Mouse (Mus musculus) lung, embryonic 14.5 days (tissue): Measurements from ENCODE around the gene Lrcol1. TPM values are rescaled to one million over a fixed set of nuclear protein-coding genes. Genes with fewer than 3 reads are reported as not detected.

Experiments used
- ATAC-seq: fragments of 200-750 bp; cut with Nextera tagmentation; 2 replicates; pipeline ENCODE4 v1.8.0; 2017; ENCODE audit warnings: mild to moderate bottlenecking, moderate TSS enrichment, moderate library complexity; ENCODE audit not compliant: insufficient read depth
- DNase-seq: peaks from one replicate; pipeline ENCODE4 v3.0.0-alpha.2; 2015
- H3K27ac ChIP-seq: fragments of 300-500 bp; sonication (generic); 2 replicates; pipeline ENCODE4 v1.5.1; 2014; ENCODE audit warnings: low read depth, mild to moderate bottlenecking, moderate library complexity
- H3K27me3 ChIP-seq: fragments of 300-500 bp; sonication (generic); 2 replicates; pipeline ENCODE4 v1.6.1; 2014; ENCODE audit warnings: low read length, control low read depth; ENCODE audit not compliant: insufficient read depth
- H3K36me3 ChIP-seq: fragments of 300-500 bp; sonication (generic); 2 replicates; pipeline ENCODE4 v1.6.1; 2014; ENCODE audit warnings: control low read depth; ENCODE audit not compliant: insufficient read depth
- H3K4me1 ChIP-seq: fragments of 300-500 bp; sonication (generic); 2 replicates; pipeline ENCODE4 v1.6.1; 2014; ENCODE audit warnings: antibody characterized with exemption, control low read depth; ENCODE audit not compliant: insufficient read depth
- H3K4me2 ChIP-seq: fragments of 300-500 bp; sonication (generic); 2 replicates; pipeline ENCODE4 v1.6.1; 2014; ENCODE audit warnings: mild to moderate bottlenecking
- H3K4me3 ChIP-seq: fragments of 300-500 bp; sonication (generic); 2 replicates; pipeline ENCODE4 v1.5.1; 2014; ENCODE audit warnings: low read depth, low read length
- H3K9ac ChIP-seq: fragments of 300-500 bp; sonication (generic); 2 replicates; pipeline ENCODE4 v1.6.1; 2014
- H3K9me3 ChIP-seq: fragments of 300-500 bp; sonication (generic); 2 replicates; pipeline ENCODE4 v1.6.1; 2016; ENCODE audit warnings: low read depth, low read length, control low read depth
- CTCF ChIP-seq: IDR thresholded peaks from 2 replicates; pipeline ENCODE4 v1.5.1; 2016; ENCODE audit warnings: antibody characterized with exemption, low read depth
- WGBS: fragments of 180-500 bp; shearing (Covaris S2); extraction: QIAGEN DNeasy Blood & Tissue Kit; methylation state at CpG from one replicate; pipeline ENCODE4 v1.1.7; 2014; 5-methylcytosine and 5-hydroxymethylcytosine counted together
- polyA plus RNA-seq: library from polyadenylated mRNA; unstranded; fragments of >200 nt; fragmentation: Nextera tagmentation; extraction: Ambion mirVana; gene quantifications from 2 replicates; pipeline ENCODE4 v1.2.1, GENCODE M21; 2014

Gene Lrcol1
- polyA plus RNA-seq, 1 experiment from 2014 or later = 2.4 TPM

DNA sequence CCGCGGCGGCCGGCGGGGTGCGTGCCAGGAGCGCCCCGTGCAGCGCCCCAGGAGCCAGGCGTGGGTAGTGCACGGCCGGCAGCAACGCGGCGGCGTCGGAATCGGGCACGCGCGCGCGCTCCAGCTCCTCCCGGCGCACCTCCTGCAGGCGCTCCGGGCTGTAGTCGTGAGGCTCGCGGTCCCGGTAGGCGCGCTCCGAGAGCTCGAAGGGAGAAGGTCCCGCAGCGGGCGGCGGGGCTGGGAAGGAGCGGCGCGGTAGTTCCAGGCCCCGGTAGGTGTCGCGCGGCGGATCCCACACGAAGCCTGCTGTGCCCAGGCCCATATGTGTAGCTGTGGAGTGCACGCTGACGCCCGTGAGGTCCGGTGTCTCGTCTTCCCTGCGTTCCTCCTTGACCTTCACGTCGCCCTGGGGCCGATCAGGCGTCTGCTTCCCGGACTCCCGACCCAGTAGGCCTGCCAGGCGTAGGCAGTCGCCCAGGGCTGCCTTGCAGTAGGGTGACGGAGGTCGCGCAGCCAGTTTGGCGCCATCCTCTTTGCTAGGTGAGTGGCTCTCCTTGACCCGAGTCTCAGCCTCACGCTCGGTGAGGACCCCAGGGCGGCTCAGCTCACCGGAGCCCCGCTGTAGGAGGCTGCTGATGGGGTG is 18.8 kb downstream of the Lrcol1 start:
- Histone ChIP-seq H3K4me2 (peak overlapping the region; percentile 91), H3K4me3 (peak overlapping the region; percentile 51), H3K9ac (peak overlapping the region; percentile 55), H3K4me1 (no peaks in the 10 kb centered on the region), H3K27ac (no peak overlapping the region), H3K9me3 (no peaks in the 10 kb centered on the region), H3K36me3 (peaks cover 17% of the 10 kb centered on the region), H3K27me3 (no peaks in the 10 kb centered on the region)
- DNase-seq (peak; percentile 89), ATAC-seq (peak; percentile 91)
- WGBS = 2% methylated on average over 62 of the region's 72 CpGs
- TF ChIP-seq CTCF = no peak

DNA sequence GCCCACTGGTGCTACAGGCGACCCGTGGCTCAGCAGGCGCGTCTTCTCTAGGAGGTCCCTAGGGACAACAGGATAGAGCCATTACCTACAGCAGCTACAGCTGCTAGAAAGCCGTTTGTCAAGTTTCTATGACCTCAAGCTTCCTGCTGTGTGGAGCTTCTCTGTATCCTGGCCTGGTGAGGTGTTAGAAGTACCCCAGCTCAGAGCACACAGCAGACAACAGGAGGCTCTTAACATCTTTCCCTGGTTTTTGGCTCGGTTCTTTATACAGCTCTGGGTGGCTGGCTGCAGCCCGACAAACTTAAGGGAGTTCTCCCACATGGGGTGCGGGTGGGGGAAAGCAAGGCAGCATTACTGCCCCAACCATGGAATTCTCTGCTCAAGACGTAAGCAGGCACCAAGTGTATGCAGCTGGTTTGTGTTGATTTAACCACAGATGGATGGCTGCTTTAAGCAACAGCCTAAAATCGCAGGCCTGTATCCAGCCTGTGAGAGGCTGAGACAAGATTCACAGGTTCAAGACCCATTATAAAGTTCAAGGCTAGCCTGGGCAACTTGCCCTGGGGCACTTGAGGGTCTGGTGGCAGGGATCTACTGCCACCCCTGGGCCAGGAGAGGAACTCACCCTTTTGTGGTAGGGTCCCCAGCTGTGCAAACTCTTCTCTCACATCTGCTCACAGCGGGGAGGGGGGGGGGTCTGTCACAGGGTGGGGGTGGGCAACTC is 19.5 kb downstream of the Lrcol1 start:
- H3K4me1 ChIP-seq = no peaks in the 10 kb centered on the region
- peak; percentile 23; the same call in 1 of the 2 replicates for TF ChIP-seq CTCF
- no peaks in the 10 kb centered on the region for H3K27me3 ChIP-seq
- H3K9ac ChIP-seq = peak overlapping the region; percentile 55; the same call in 1 of the 2 replicates
- peak overlapping the region; percentile 91 for H3K4me2 ChIP-seq
- ATAC-seq = no peak; the same call in 1 of the 2 replicates
- H3K9me3 ChIP-seq = no peaks in the 10 kb centered on the region
- 36% methylated on average over 11 of the region's 11 CpGs for WGBS
- H3K27ac ChIP-seq = no peak overlapping the region; the same call in 1 of the 2 replicates
- peak overlapping the region; percentile 51 for H3K4me3 ChIP-seq
- H3K36me3 ChIP-seq = peaks cover 19% of the 10 kb centered on the region
- DNase-seq = peak; percentile 24

DNA sequence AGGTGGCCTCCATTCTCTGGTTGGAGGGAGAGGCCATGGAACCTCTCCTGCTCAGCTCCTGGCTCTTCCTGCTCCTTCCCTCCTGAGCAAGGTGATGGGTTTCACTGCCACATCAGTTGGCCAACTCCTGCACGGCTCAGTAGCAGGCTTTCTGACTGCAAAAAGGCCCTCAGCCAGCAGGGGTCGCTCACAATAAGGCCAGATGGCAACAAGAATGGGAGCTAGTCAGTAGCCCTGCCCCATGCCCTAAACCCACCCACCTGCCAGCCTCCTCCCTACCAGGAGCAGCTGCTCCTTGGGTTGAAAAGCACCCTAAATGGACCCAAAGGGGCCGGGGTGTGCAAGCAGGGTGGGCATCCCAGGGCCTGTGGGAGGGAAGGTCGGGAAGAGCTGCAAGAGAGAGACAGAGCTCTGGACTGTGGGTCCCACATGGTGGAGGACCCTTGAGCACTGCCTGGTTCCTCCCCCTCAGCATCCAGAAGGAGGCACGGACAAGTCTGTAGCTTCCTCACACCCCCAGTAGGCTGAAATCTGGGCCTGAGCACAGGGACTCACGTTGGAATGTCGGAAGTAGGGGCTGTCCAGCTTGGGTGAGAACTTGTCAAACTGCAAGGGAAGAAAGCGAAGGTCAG is 32.4 kb downstream of the Lrcol1 start:
- H3K4me3 ChIP-seq = no peak overlapping the region
- 42% methylated on average over 8 of the region's 8 CpGs for WGBS
- ATAC-seq = no peak
- H3K36me3 ChIP-seq = peaks cover 47% of the 10 kb centered on the region
- no peaks in the 10 kb centered on the region for H3K27me3 ChIP-seq
- DNase-seq = peak; percentile 81
- H3K4me1 ChIP-seq = no peaks in the 10 kb centered on the region
- no peak overlapping the region for H3K9ac ChIP-seq
- H3K27ac ChIP-seq = no peak overlapping the region
- H3K9me3 ChIP-seq = no peaks in the 10 kb centered on the region
- no peak overlapping the region for H3K4me2 ChIP-seq
- peak; percentile 87 for TF ChIP-seq CTCF

DNA sequence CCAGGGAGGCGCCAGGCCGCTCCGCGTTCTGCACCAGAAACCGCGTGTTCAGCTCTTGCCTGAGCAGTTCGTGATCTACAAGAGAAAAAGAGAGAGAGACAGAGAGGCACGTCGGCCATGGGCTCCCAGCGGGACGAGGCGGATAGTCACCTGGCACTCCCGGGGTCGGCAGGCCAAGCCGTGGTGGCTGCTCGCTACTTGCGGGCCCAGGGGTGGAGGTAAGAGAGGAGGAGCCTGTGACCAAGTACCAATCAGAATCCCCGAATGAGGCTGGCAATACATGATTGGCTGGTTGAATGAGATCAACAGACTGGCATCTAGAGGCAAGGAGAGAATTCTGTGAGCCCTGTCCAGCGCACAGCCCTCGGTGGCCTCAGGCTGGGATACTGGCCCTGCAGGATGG is 33.7 kb downstream of the Lrcol1 start:
- no peak overlapping the region for H3K9ac ChIP-seq
- no peak overlapping the region for H3K4me3 ChIP-seq
- no peaks in the 10 kb centered on the region for H3K9me3 ChIP-seq
- TF ChIP-seq CTCF = no peak
- peaks cover 47% of the 10 kb centered on the region for H3K36me3 ChIP-seq
- peak; percentile 70 for ATAC-seq
- no peak overlapping the region for H3K4me2 ChIP-seq
- H3K27me3 ChIP-seq = no peaks in the 10 kb centered on the region
- no peaks in the 10 kb centered on the region for H3K4me1 ChIP-seq
- peak; percentile 28 for DNase-seq
- H3K27ac ChIP-seq = no peak overlapping the region
- WGBS = 44% methylated on average over 20 of the region's 20 CpGs

DNA sequence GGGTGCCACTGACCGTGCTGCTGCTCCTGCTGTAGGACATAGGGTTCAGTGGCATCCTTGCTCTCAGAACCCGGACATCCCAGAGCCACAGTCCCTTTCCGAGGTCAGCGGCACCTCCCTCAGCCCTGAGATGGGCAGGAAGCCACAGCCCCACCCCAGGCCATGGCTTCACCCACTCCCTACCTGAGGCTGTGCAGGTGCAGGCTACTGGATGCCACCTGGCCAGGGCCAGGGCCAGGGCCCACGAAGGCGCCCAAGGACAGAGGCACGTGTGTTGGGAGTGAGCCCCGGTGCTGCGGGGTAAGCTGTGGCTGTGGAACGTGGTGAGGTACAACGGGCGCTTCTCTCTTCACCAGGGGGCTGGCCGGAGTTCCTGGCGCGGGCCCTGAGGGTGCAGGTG is 34.6 kb downstream of the Lrcol1 start:
- no peak for ATAC-seq
- H3K27ac ChIP-seq = no peak overlapping the region

DNA sequence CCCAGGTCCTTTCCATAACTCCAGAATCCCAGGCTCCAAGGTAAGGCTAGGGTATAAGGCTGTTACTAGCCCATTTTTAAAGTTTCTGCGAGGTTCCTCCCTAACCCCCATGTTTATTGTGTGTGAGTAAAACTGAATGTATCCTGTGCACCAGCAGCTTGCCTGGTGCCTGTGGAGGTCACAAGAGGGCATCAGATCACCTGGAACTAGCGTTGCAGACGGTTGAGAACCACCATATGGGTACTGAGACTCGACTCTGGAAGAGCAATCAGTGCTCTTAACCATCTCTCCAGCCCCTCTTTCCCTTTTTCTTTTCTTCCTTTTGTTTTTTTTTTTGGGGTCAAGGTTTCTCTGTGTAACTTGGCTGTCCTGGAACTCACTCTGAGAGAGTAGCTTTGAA is 35.3 kb downstream of the Lrcol1 start:
- H3K27ac ChIP-seq = no peak overlapping the region
- H3K27me3 ChIP-seq = no peaks in the 10 kb centered on the region
- H3K9me3 ChIP-seq = no peaks in the 10 kb centered on the region
- TF ChIP-seq CTCF = no peak
- peaks cover 41% of the 10 kb centered on the region for H3K36me3 ChIP-seq
- WGBS = 74% methylated on average over 4 of the region's 4 CpGs
- DNase-seq (no peak), ATAC-seq (no peak)
- H3K9ac ChIP-seq = no peak overlapping the region
- no peaks in the 10 kb centered on the region for H3K4me1 ChIP-seq
- H3K4me2 ChIP-seq = no peak overlapping the region
- no peak overlapping the region for H3K4me3 ChIP-seq

More for the DNA sequence above, 34.6 kb downstream of the Lrcol1 start:
- H3K27me3 ChIP-seq = no peaks in the 10 kb centered on the region
- H3K9ac ChIP-seq = no peak overlapping the region
- 84% methylated on average over 15 of the region's 15 CpGs for WGBS
- DNase-seq = no peak
- TF ChIP-seq CTCF = no peak
- no peaks in the 10 kb centered on the region for H3K9me3 ChIP-seq
- H3K36me3 ChIP-seq = peaks cover 46% of the 10 kb centered on the region
- H3K4me3 ChIP-seq = no peak overlapping the region
- no peak overlapping the region for H3K4me2 ChIP-seq
- H3K4me1 ChIP-seq = no peaks in the 10 kb centered on the region

DNA sequence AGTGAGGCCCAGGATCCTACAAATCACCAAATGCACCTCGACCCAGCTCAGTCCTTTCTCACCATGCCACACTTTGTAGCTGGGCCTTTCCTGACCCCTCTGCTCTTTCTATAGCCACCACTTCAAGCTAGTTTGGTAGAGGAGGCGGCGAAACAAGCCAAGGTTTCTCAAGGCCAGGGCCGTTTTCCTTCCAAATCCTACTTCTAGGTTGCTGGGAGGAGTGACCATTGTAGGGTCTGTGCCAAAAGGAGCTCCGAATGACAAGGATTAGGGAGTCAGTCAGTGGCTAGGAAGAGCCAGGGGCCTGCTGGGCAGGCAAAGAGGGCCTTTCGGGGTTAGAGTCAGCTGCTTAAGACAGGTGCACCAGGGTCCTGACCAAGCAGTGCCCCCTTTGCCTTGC is 40.0 kb downstream of the Lrcol1 start:
- DNase-seq = no peak
- Histone ChIP-seq H3K4me3 (no peak overlapping the region), H3K9ac (no peak overlapping the region), H3K4me1 (no peaks in the 10 kb centered on the region), H3K36me3 (0 out of 2 replicates have a peak, but pooled peaks cover under 1% of the 10 kb centered on the region), H3K4me2 (no peak overlapping the region), H3K27ac (no peak overlapping the region), H3K27me3 (peaks cover 4% of the 10 kb centered on the region; the same call in 1 of the 2 replicates), H3K9me3 (no peaks in the 10 kb centered on the region)
- TF ChIP-seq CTCF = no peak
- no peak for ATAC-seq
- 75% methylated on average over 6 of the region's 6 CpGs for WGBS
